Mouse (Mus musculus): ENCODE data around the gene Gramd4. TPM values are rescaled to one million over a fixed set of nuclear protein-coding genes. Genes with fewer than 3 reads are reported as not detected.

Gramd4 gene
- polyA plus RNA-seq, 1 experiment, result 25.1 TPM

- 81% methylated on average over 6 of the region's 6 CpGs for WGBS
- Histone ChIP-seq H3K4me1 (ENCODE audit: control insufficient read depth, insufficient read depth, insufficient read length, low read length) (no peaks in the 10 kb centered on the region; the same call in 1 of the 2 replicates), H3K36me3 (ENCODE audit: control insufficient read depth, insufficient read depth, low read length) (peaks cover 22% of the 10 kb centered on the region), H3K27me3 (ENCODE audit: control insufficient read depth, insufficient read depth, low read length) (no peaks in the 10 kb centered on the region), H3K4me3 (ENCODE audit: low read depth, low read length) (no peak overlapping the region), H3K27ac (ENCODE audit: insufficient read depth, low read depth, low read length) (no peak overlapping the region)
- TF ChIP-seq POLR2A (IDR thresholded peaks at IDR 0.05; ENCODE audit: low read depth, low read length) (no peak), CTCF (IDR thresholded peaks at IDR 0.05; ENCODE audit: extremely low read depth, insufficient read length, insufficient replicate concordance, low read depth, low read length) (no peak)
These were observed 48.3 kb downstream of the Gramd4 start for GRCm38 (mm10) chr15:86105751-86106150.

DNA sequence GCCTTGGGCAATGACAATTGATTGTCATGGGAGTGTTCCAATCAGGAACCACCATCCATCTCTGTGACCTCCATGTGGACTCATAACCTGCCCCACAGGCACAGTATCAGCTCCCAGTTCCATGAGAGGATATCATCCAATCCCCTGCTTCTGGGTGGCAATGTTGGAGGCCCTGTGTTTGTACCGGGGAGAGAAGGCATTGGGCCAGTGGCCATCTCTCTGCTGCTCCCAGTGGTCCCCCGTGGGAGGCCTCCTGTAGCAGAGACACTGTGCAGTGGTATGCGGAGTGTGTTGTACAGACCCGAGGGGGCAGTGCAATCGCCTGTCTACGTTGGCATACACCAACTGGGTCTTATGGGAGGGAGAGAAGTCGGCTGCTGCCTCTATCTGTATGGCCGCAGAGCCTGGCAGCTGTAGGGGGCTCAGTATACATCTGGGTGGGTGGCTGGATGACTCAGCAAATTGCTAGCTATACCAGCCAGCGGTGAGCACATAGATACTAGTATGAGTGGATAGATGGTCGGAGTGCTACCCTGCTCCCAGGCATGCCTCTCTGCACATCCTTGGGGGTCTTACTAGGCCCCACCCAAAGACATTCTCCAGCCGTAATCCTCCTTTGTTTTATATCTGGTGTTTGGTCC lies 50.5 kb downstream of the Gramd4 start:
- Histone ChIP-seq H3K27me3 (ENCODE audit: control insufficient read depth, insufficient read depth, low read length) (no peaks in the 10 kb centered on the region), H3K4me3 (ENCODE audit: low read depth, low read length) (no peak overlapping the region), H3K4me1 (ENCODE audit: control insufficient read depth, insufficient read depth, insufficient read length, low read length) (peaks cover under 1% of the 10 kb centered on the region; the same call in 1 of the 2 replicates), H3K36me3 (ENCODE audit: control insufficient read depth, insufficient read depth, low read length) (peaks cover 12% of the 10 kb centered on the region), H3K27ac (ENCODE audit: insufficient read depth, low read depth, low read length) (no peak overlapping the region)
- WGBS, result 89% methylated on average over 11 of the region's 11 CpGs
- no peak for TF ChIP-seq POLR2A (IDR thresholded peaks at IDR 0.05; ENCODE audit: low read depth, low read length)
- TF ChIP-seq CTCF (IDR thresholded peaks at IDR 0.05; ENCODE audit: extremely low read depth, insufficient read length, insufficient replicate concordance, low read depth, low read length), result no peak

GRCm38 (mm10) chr15:86109245-86109644 lies 51.8 kb downstream of the Gramd4 start:
- no peak overlapping the region for H3K4me3 ChIP-seq (ENCODE audit: low read depth, low read length)
- H3K4me1 ChIP-seq (ENCODE audit: control insufficient read depth, insufficient read depth, insufficient read length, low read length), result peaks cover 4% of the 10 kb centered on the region; the same call in 1 of the 2 replicates
- H3K36me3 ChIP-seq (ENCODE audit: control insufficient read depth, insufficient read depth, low read length), result peaks cover 3% of the 10 kb centered on the region; the same call in 1 of the 2 replicates
- 86% methylated on average over 7 of the region's 7 CpGs for WGBS
- TF ChIP-seq CTCF (IDR thresholded peaks at IDR 0.05; ENCODE audit: extremely low read depth, insufficient read length, insufficient replicate concordance, low read depth, low read length), result no peak
- no peak for TF ChIP-seq POLR2A (IDR thresholded peaks at IDR 0.05; ENCODE audit: low read depth, low read length)
- H3K27ac ChIP-seq (ENCODE audit: insufficient read depth, low read depth, low read length), result no peak overlapping the region
- no peaks in the 10 kb centered on the region for H3K27me3 ChIP-seq (ENCODE audit: control insufficient read depth, insufficient read depth, low read length)

DNA sequence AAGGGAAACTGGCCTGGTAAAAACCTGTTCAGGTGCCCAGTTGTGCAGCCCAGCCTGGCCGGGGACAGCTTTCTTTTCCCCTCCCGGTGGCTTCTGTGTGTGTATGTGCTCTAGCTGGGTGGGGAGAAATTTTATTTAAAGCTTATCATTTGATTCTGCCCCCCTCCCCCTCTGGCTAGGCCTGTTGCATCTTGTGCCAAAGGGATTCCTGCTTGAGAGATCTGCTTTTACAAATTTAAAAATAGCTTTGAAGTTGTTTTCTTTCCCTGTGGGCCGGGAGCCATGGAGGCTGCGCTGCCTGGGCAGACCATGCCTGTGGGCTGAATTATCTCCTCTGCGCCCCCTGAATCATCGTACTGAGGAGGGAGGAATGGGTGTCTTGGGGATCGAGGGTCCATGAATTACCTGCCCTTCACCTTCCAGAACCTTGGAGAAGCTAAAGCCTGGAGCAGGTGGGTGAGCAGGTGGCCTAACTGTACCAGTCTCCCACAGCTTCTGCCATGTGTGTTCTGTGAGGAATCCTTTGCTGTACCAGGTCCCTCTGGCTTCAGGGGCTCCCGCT lies 52.2 kb downstream of the Gramd4 start:
- no peak for TF ChIP-seq CTCF (IDR thresholded peaks at IDR 0.05; ENCODE audit: extremely low read depth, insufficient read length, insufficient replicate concordance, low read depth, low read length)
- TF ChIP-seq POLR2A (IDR thresholded peaks at IDR 0.05; ENCODE audit: low read depth, low read length), result no peak
- Histone ChIP-seq H3K27ac (ENCODE audit: insufficient read depth, low read depth, low read length) (no peak overlapping the region), H3K4me1 (ENCODE audit: control insufficient read depth, insufficient read depth, insufficient read length, low read length) (peaks cover 4% of the 10 kb centered on the region; the same call in 1 of the 2 replicates), H3K27me3 (ENCODE audit: control insufficient read depth, insufficient read depth, low read length) (no peaks in the 10 kb centered on the region), H3K4me3 (ENCODE audit: low read depth, low read length) (no peak overlapping the region), H3K36me3 (ENCODE audit: control insufficient read depth, insufficient read depth, low read length) (no peaks in the 10 kb centered on the region)
- WGBS, result 84% methylated on average over 8 of the region's 8 CpGs

DNA sequence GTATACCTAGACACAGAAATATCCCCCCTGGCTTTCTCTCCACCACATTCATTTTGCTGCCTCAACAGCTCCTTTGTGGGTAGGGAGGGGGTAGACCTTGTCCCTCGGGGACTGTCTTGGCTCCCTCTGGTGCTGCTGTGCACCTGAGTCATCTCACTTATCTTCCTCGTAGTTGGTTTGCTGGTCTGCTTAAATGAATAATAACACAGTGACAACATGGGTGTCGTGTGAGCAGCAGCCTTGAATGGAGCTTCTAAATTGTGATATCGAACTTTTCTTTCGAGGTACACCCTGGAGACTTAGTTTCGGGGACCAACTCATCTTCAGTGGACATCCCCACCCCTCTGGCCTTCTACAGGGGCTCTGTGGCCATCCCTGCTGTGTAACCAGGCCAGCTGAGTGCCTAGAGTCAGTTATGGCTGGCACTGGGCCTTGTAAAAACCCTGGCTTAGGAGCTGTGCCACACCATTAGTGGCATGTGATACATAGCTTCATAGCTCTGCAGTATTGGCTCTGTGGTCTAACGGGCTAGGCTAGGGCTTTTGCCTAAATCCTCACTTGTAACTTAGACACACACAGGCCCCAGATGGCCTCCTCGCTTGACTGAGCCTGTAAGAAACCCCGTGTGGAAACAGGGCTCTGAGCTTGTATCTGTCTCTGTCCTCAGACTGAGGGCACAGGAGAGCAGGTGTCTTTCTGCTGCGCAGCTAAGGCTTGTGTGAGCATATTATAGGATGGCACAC lies 53.0 kb downstream of the Gramd4 start:
- WGBS, result 77% methylated on average over 10 of the region's 10 CpGs
- Histone ChIP-seq H3K4me3 (ENCODE audit: low read depth, low read length) (no peak overlapping the region), H3K27ac (ENCODE audit: insufficient read depth, low read depth, low read length) (no peak overlapping the region), H3K4me1 (ENCODE audit: control insufficient read depth, insufficient read depth, insufficient read length, low read length) (0 out of 2 replicates have a peak, but pooled peaks cover 4% of the 10 kb centered on the region), H3K27me3 (ENCODE audit: control insufficient read depth, insufficient read depth, low read length) (no peaks in the 10 kb centered on the region), H3K36me3 (ENCODE audit: control insufficient read depth, insufficient read depth, low read length) (no peaks in the 10 kb centered on the region)
- no peak for TF ChIP-seq CTCF (IDR thresholded peaks at IDR 0.05; ENCODE audit: extremely low read depth, insufficient read length, insufficient replicate concordance, low read depth, low read length)
- TF ChIP-seq POLR2A (IDR thresholded peaks at IDR 0.05; ENCODE audit: low read depth, low read length), result no peak

DNA sequence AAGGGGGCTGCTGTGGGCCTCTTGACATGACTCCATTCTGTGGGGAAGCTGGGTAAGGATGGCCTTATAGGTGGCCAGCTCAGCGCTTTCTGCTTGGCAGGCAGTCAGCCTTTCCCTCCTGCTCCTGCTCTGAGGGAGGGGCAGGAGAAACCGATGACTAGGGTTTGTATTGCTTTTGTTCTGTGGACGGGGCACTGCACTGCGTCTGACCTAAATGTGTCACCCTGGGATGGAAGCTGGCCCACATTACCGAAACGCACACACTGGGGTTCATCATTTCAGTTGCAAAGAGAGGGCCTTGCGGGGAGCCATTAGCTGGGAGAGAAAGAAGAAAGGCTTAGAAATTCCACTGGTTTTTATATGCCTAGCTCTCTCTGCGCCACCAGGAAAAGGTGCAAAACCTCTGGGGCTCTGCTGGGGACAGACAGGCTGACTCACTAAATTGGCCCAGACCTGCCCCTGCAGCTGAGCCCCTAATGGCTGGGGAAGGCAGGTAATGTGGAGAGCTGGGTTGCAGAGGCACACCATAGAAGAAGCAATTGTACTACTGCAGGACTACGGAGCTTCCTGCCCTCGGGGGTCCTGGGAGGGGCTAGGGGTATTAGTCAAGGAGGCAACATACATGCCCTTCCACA lies 55.3 kb downstream of the Gramd4 start:
- no peak for TF ChIP-seq POLR2A (IDR thresholded peaks at IDR 0.05; ENCODE audit: low read depth, low read length)
- TF ChIP-seq CTCF (IDR thresholded peaks at IDR 0.05; ENCODE audit: extremely low read depth, insufficient read length, insufficient replicate concordance, low read depth, low read length), result no peak
- H3K27me3 ChIP-seq (ENCODE audit: control insufficient read depth, insufficient read depth, low read length), result no peaks in the 10 kb centered on the region
- H3K4me1 ChIP-seq (ENCODE audit: control insufficient read depth, insufficient read depth, insufficient read length, low read length), result peaks cover 15% of the 10 kb centered on the region
- H3K27ac ChIP-seq (ENCODE audit: insufficient read depth, low read depth, low read length), result no peak overlapping the region
- WGBS, result 62% methylated on average over 10 of the region's 10 CpGs
- no peaks in the 10 kb centered on the region for H3K36me3 ChIP-seq (ENCODE audit: control insufficient read depth, insufficient read depth, low read length)
- H3K4me3 ChIP-seq (ENCODE audit: low read depth, low read length), result no peak overlapping the region

Measured in small intestine, adult 2 months (tissue).